Mouse (Mus musculus) cerebellum, adult 2 months (tissue): Measurements from ENCODE around the gene Churc1.

Experiments used
- CTCF ChIP-seq: fragments of 200-500 bp; IDR thresholded peaks from 2 replicates; pipeline ENCODE4 v1.5.1; 2011; ENCODE audit warnings: low read depth, mild to moderate bottlenecking, control low read depth, low read length, moderate library complexity, borderline replicate concordance; ENCODE audit not compliant: insufficient read depth
- POLR2A ChIP-seq: fragments of 200-500 bp; IDR thresholded peaks from 2 replicates; pipeline ENCODE4 v1.6.1; 2011; ENCODE audit warnings: low read length, control low read depth, borderline replicate concordance; ENCODE audit not compliant: insufficient read depth

- no peak for TF ChIP-seq CTCF
- no peak for TF ChIP-seq POLR2A
Observed at GRCm38 (mm10) chr12:76718384-76718783, 47.0 kb upstream of the Churc1 start.
